Mouse (Mus musculus): ENCODE results near the gene Rbm19. TPM values are rescaled to one million over a fixed set of nuclear protein-coding genes. Genes with fewer than 3 reads are reported as not detected.

Rbm19 gene
- 8.0 and 10.5 TPM in 2 replicates for polyA plus RNA-seq (2012; rRNA removed)

DNA sequence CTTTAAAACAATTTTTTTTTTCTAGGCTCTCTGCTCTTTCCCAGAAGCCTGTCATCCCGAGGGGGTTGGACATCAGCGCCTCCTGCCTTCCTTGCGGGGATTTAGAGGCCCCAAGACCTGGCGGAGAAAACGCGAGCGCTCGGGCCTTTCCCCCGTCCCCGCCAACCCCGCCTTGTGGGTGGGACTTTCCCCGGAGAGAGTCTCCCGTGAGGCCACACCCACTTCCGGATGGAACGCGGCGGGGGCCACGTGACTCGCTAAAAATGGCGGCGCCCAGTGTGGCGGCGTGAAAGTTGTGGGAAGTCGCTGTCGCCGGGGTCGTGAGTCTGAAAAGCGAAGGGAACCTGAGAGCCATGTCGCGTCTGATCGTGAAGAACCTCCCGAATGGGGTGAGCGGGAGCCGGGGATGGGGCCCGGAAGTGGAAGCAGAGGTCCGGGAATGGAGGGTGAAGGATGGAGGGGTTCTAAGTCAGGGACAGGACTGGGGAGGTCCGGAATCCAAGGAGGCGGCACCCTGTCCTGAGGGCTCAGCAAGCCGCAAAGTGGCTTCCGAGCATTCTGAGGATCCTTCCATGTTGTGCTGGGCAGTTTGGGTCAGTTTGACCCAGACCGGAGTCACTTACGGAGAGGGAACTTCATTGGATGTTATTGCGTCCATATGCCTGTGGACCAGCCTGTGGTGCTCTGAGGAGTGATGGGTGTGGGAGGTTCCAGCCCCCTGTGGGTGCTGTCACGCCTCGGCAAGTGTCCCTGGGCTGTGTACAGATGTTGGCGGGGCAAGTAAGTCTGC, at the start of gene Rbm19:
Rbm19 (plus strand) TSS at position 205 of the 790 bp plus-strand sequence.

Data from stomach, adult 2 months (tissue).